Mouse (Mus musculus): ENCODE measurements at regions not wholly inside any gene's neighbourhood (a gene's known extent, or its start where the extent isn't known, plus 50 kb on each side); places are given as distances from the start of the nearest gene placed in this dataset.

- Histone ChIP-seq H3K4me1 (ENCODE audit: insufficient read depth, low read length) (no peaks in the 10 kb centered on the region), H3K4me2 (replicated peaks; ENCODE audit: low read depth, low read length) (no peak overlapping the region), H3K36me3 (ENCODE audit: insufficient read depth, low read length) (no peaks in the 10 kb centered on the region), H3K27ac (ENCODE audit: low read length) (no peak overlapping the region), H3K9me3 (ENCODE audit: low read length) (no peaks in the 10 kb centered on the region), H3K27me3 (ENCODE audit: insufficient read depth, low read length) (no peaks in the 10 kb centered on the region), H3K9ac (replicated peaks; ENCODE audit: low read length) (no peak overlapping the region), H3K4me3 (ENCODE audit: low read length) (no peak overlapping the region)
- ATAC-seq (ENCODE audit: low FRiP score, low TSS enrichment), result no peak
- WGBS, result 42% methylated on average over 6 of the region's 6 CpGs
These were observed 574.6 kb downstream of the Stpg2 start for GRCm38 (mm10) chr3:139780054-139780453.

- Histone ChIP-seq H3K4me2 (replicated peaks; ENCODE audit: low read depth, low read length) (no peak overlapping the region), H3K27me3 (ENCODE audit: insufficient read depth, low read length) (no peaks in the 10 kb centered on the region), H3K36me3 (ENCODE audit: insufficient read depth, low read length) (no peaks in the 10 kb centered on the region), H3K27ac (ENCODE audit: low read length) (no peak overlapping the region), H3K4me1 (ENCODE audit: insufficient read depth, low read length) (no peaks in the 10 kb centered on the region), H3K9ac (replicated peaks; ENCODE audit: low read length) (no peak overlapping the region), H3K9me3 (ENCODE audit: low read length) (no peaks in the 10 kb centered on the region), H3K4me3 (ENCODE audit: low read length) (no peak overlapping the region)
- no peak for ATAC-seq (ENCODE audit: low FRiP score, low TSS enrichment)
- 71% methylated on average over 3 of the region's 3 CpGs for WGBS
These were observed 577.9 kb downstream of the Stpg2 start for GRCm38 (mm10) chr3:139783406-139783805.

- no peaks in the 10 kb centered on the region for H3K4me1 ChIP-seq (ENCODE audit: insufficient read depth, low read length)
- no peaks in the 10 kb centered on the region for H3K36me3 ChIP-seq (ENCODE audit: insufficient read depth, low read length)
- no peak overlapping the region for H3K4me2 ChIP-seq (replicated peaks; ENCODE audit: low read depth, low read length)
- H3K9ac ChIP-seq (replicated peaks; ENCODE audit: low read length), result no peak overlapping the region
- H3K9me3 ChIP-seq (ENCODE audit: low read length), result no peaks in the 10 kb centered on the region
- H3K27me3 ChIP-seq (ENCODE audit: insufficient read depth, low read length), result no peaks in the 10 kb centered on the region
- no peak overlapping the region for H3K27ac ChIP-seq (ENCODE audit: low read length)
- H3K4me3 ChIP-seq (ENCODE audit: low read length), result no peak overlapping the region
- ATAC-seq (ENCODE audit: low FRiP score, low TSS enrichment), result no peak
- 85% methylated on average over 1 of the region's 1 CpGs for WGBS
These were observed 581.0 kb downstream of the Stpg2 start for GRCm38 (mm10) chr3:139786510-139786909.

- Histone ChIP-seq H3K4me3 (ENCODE audit: low read length) (no peak overlapping the region), H3K27me3 (ENCODE audit: insufficient read depth, low read length) (no peaks in the 10 kb centered on the region), H3K27ac (ENCODE audit: low read length) (no peak overlapping the region), H3K36me3 (ENCODE audit: insufficient read depth, low read length) (no peaks in the 10 kb centered on the region), H3K9ac (replicated peaks; ENCODE audit: low read length) (no peak overlapping the region), H3K4me1 (ENCODE audit: insufficient read depth, low read length) (no peaks in the 10 kb centered on the region), H3K4me2 (replicated peaks; ENCODE audit: low read depth, low read length) (no peak overlapping the region), H3K9me3 (ENCODE audit: low read length) (no peaks in the 10 kb centered on the region)
- 94% methylated on average over 2 of the region's 2 CpGs for WGBS
- no peak for ATAC-seq (ENCODE audit: low FRiP score, low TSS enrichment)
These were observed 583.4 kb downstream of the Stpg2 start for GRCm38 (mm10) chr3:139788854-139789253.

- no peak for ATAC-seq (ENCODE audit: low FRiP score, low TSS enrichment)
- Histone ChIP-seq H3K27me3 (ENCODE audit: insufficient read depth, low read length) (no peaks in the 10 kb centered on the region), H3K4me1 (ENCODE audit: insufficient read depth, low read length) (no peaks in the 10 kb centered on the region)
These were observed 591.2 kb downstream of the Stpg2 start for GRCm38 (mm10) chr3:139796685-139797084.

GRCm38 (mm10) chr3:139799059-139799458 is 593.6 kb downstream of the Stpg2 start:
- Histone ChIP-seq H3K9me3 (ENCODE audit: low read length) (no peaks in the 10 kb centered on the region), H3K4me2 (replicated peaks; ENCODE audit: low read depth, low read length) (no peak overlapping the region)
- WGBS, result 88% methylated on average over 2 of the region's 2 CpGs

More at GRCm38 (mm10) chr3:139796685-139797084, 591.2 kb downstream of the Stpg2 start:
- H3K4me2 ChIP-seq (replicated peaks; ENCODE audit: low read depth, low read length), result no peak overlapping the region
- no peak overlapping the region for H3K9ac ChIP-seq (replicated peaks; ENCODE audit: low read length)
- no peaks in the 10 kb centered on the region for H3K9me3 ChIP-seq (ENCODE audit: low read length)
- H3K27ac ChIP-seq (ENCODE audit: low read length), result no peak overlapping the region
- no peaks in the 10 kb centered on the region for H3K36me3 ChIP-seq (ENCODE audit: insufficient read depth, low read length)
- 59% methylated on average over 1 of the region's 1 CpGs for WGBS
- H3K4me3 ChIP-seq (ENCODE audit: low read length), result no peak overlapping the region

GRCm38 (mm10) chr3:139802716-139803710 is 597.5 kb downstream of the Stpg2 start:
- H3K4me3 ChIP-seq (ENCODE audit: low read length), result no peak overlapping the region
- no peak overlapping the region for H3K4me2 ChIP-seq (replicated peaks; ENCODE audit: low read depth, low read length)
- ATAC-seq (ENCODE audit: low FRiP score, low TSS enrichment), result 0 out of 2 replicates have a peak, but pooled peaks have one; percentile 57
- H3K36me3 ChIP-seq (ENCODE audit: insufficient read depth, low read length), result no peaks in the 10 kb centered on the region
- WGBS, result 57% methylated on average over 7 of the region's 7 CpGs
- no peak overlapping the region for H3K27ac ChIP-seq (ENCODE audit: low read length)
- no peak overlapping the region for H3K9ac ChIP-seq (replicated peaks; ENCODE audit: low read length)
- H3K4me1 ChIP-seq (ENCODE audit: insufficient read depth, low read length), result no peaks in the 10 kb centered on the region
- H3K9me3 ChIP-seq (ENCODE audit: low read length), result no peaks in the 10 kb centered on the region
- H3K27me3 ChIP-seq (ENCODE audit: insufficient read depth, low read length), result no peaks in the 10 kb centered on the region

More at GRCm38 (mm10) chr3:139799059-139799458, 593.6 kb downstream of the Stpg2 start:
- ATAC-seq (ENCODE audit: low FRiP score, low TSS enrichment), result no peak
- no peak overlapping the region for H3K4me3 ChIP-seq (ENCODE audit: low read length)
- no peaks in the 10 kb centered on the region for H3K36me3 ChIP-seq (ENCODE audit: insufficient read depth, low read length)
- no peaks in the 10 kb centered on the region for H3K4me1 ChIP-seq (ENCODE audit: insufficient read depth, low read length)
- H3K27ac ChIP-seq (ENCODE audit: low read length), result no peak overlapping the region
- no peaks in the 10 kb centered on the region for H3K27me3 ChIP-seq (ENCODE audit: insufficient read depth, low read length)
- H3K9ac ChIP-seq (replicated peaks; ENCODE audit: low read length), result no peak overlapping the region

- Histone ChIP-seq H3K4me3 (ENCODE audit: low read length) (no peak overlapping the region), H3K36me3 (ENCODE audit: insufficient read depth, low read length) (no peaks in the 10 kb centered on the region), H3K27ac (ENCODE audit: low read length) (no peak overlapping the region), H3K4me2 (replicated peaks; ENCODE audit: low read depth, low read length) (no peak overlapping the region), H3K9ac (replicated peaks; ENCODE audit: low read length) (no peak overlapping the region), H3K9me3 (ENCODE audit: low read length) (no peaks in the 10 kb centered on the region), H3K27me3 (ENCODE audit: insufficient read depth, low read length) (no peaks in the 10 kb centered on the region), H3K4me1 (ENCODE audit: insufficient read depth, low read length) (no peaks in the 10 kb centered on the region)
- no peak for ATAC-seq (ENCODE audit: low FRiP score, low TSS enrichment)
- WGBS, result 74% methylated on average over 10 of the region's 10 CpGs
These were observed 622.5 kb downstream of the Stpg2 start for GRCm38 (mm10) chr3:139828014-139828413.

GRCm38 (mm10) chr3:139828581-139828980 is 623.1 kb downstream of the Stpg2 start:
- Histone ChIP-seq H3K9me3 (ENCODE audit: low read length) (no peaks in the 10 kb centered on the region), H3K4me1 (ENCODE audit: insufficient read depth, low read length) (no peaks in the 10 kb centered on the region), H3K9ac (replicated peaks; ENCODE audit: low read length) (no peak overlapping the region), H3K27ac (ENCODE audit: low read length) (no peak overlapping the region), H3K4me3 (ENCODE audit: low read length) (no peak overlapping the region), H3K36me3 (ENCODE audit: insufficient read depth, low read length) (no peaks in the 10 kb centered on the region), H3K27me3 (ENCODE audit: insufficient read depth, low read length) (no peaks in the 10 kb centered on the region), H3K4me2 (replicated peaks; ENCODE audit: low read depth, low read length) (no peak overlapping the region)
- WGBS, result 57% methylated on average over 2 of the region's 2 CpGs
- ATAC-seq (ENCODE audit: low FRiP score, low TSS enrichment), result no peak

GRCm38 (mm10) chr3:139832599-139832998 is 627.1 kb downstream of the Stpg2 start:
- 68% methylated on average over 5 of the region's 5 CpGs for WGBS
- H3K4me2 ChIP-seq (replicated peaks; ENCODE audit: low read depth, low read length), result no peak overlapping the region
- no peaks in the 10 kb centered on the region for H3K9me3 ChIP-seq (ENCODE audit: low read length)
- H3K27me3 ChIP-seq (ENCODE audit: insufficient read depth, low read length), result no peaks in the 10 kb centered on the region
- H3K36me3 ChIP-seq (ENCODE audit: insufficient read depth, low read length), result no peaks in the 10 kb centered on the region
- H3K4me1 ChIP-seq (ENCODE audit: insufficient read depth, low read length), result no peaks in the 10 kb centered on the region
- ATAC-seq (ENCODE audit: low FRiP score, low TSS enrichment), result no peak
- no peak overlapping the region for H3K27ac ChIP-seq (ENCODE audit: low read length)
- no peak overlapping the region for H3K4me3 ChIP-seq (ENCODE audit: low read length)
- H3K9ac ChIP-seq (replicated peaks; ENCODE audit: low read length), result no peak overlapping the region
